Mouse (Mus musculus) mammary gland, adult 2 months (tissue): ENCODE measurements around the gene Tyw3. TPM values are rescaled to one million over a fixed set of nuclear protein-coding genes. Genes with fewer than 3 reads are reported as not detected.

Experiments used
- polyA plus RNA-seq: library from polyadenylated mRNA; depleted of rRNA; stranded (reverse); fragments of >200 nt; gene quantifications from 2 replicates; pipeline ENCODE4 v1.2.3, GENCODE M21; 2012; ENCODE audit warnings: low replicate concordance; rRNA removed

The Tyw3 gene
- 5.6 and 10.1 TPM in 2 replicates for polyA plus RNA-seq

GRCm38 (mm10) chr3:154596934-154597554 lies at the start of gene Tyw3:
Tyw3 (minus strand) TSS chr3:154597104.

DNA sequence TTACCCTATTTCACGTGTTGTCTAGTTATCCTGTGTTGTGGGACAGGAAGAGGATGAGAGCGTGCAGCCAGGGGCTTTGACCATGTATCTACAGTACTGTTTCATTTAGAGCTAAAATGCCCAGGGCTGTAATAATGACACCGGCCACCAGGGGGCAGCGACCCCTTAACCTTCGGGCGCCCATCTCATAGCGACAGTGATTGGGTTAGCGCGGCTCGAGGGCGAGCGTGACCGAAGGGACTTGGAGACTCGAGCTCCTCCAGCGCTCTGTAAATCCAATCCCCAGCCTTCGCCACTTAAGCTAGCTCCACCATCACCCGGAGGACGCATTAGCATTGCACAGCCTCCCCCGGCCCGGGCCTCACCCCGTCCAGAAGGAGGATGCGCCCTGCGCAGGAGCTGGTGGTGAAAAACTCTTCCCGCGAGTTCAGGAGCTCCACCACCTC lies 393 bp downstream of the Tyw3 start, which contains the start of gene Cryz:
Gene Cryz, plus strand, starts transcription at position 224 of the 446 bp plus-strand sequence.

Other genes starting within 250 kb of the Tyw3 start
- gene Cryz, start 393 bp downstream of the Tyw3 start, polyA plus RNA-seq, result 6.6 and 10.2 TPM in 2 replicates
- 0.11 TPM in 1 of 2 replicates, not detected in the other for gene Erich3, start 66.8 kb upstream of the Tyw3 start, polyA plus RNA-seq